Mouse (Mus musculus): ENCODE measurements around the gene Ttc34. TPM values are rescaled to one million over a fixed set of nuclear protein-coding genes. Genes with fewer than 3 reads are reported as not detected.

The Ttc34 gene
- polyA plus RNA-seq, 1 experiment from 2014 or later, result 0.58 TPM

GRCm38 (mm10) chr4:154852696-154853095 is 15.4 kb downstream of the Ttc34 start:
- Histone ChIP-seq H3K27me3 (ENCODE audit: control insufficient read depth, insufficient read depth, low read length) (peaks cover 22% of the 10 kb centered on the region), H3K4me2 (ENCODE audit: low read depth, low read length) (no peak overlapping the region), H3K9ac (replicated peaks; ENCODE audit: low read length) (no peak overlapping the region), H3K36me3 (replicated peaks; ENCODE audit: control insufficient read depth, insufficient read depth, low read depth, low read length) (no peaks in the 10 kb centered on the region), H3K4me3 (ENCODE audit: low read depth, low read length) (no peak overlapping the region), H3K4me1 (ENCODE audit: control insufficient read depth, insufficient read depth, low read length) (no peaks in the 10 kb centered on the region), H3K27ac (replicated peaks; ENCODE audit: low read depth, low read length) (no peak overlapping the region), H3K9me3 (replicated peaks; ENCODE audit: control insufficient read depth, low read length) (no peaks in the 10 kb centered on the region)
- DNase-seq (ENCODE audit: low spot score) (no peak), ATAC-seq (replicated peaks; ENCODE audit: insufficient number of reproducible peaks, low FRiP score, low TSS enrichment, low read depth) (no peak)
- WGBS, result 95% methylated on average over 1 of the region's 1 CpGs

GRCm38 (mm10) chr4:154853881-154854280 is 16.6 kb downstream of the Ttc34 start:
- Histone ChIP-seq H3K36me3 (replicated peaks; ENCODE audit: control insufficient read depth, insufficient read depth, low read depth, low read length) (no peaks in the 10 kb centered on the region), H3K4me3 (ENCODE audit: low read depth, low read length) (no peak overlapping the region), H3K4me1 (ENCODE audit: control insufficient read depth, insufficient read depth, low read length) (no peaks in the 10 kb centered on the region), H3K27ac (replicated peaks; ENCODE audit: low read depth, low read length) (no peak overlapping the region), H3K27me3 (ENCODE audit: control insufficient read depth, insufficient read depth, low read length) (peaks cover 22% of the 10 kb centered on the region), H3K9ac (replicated peaks; ENCODE audit: low read length) (no peak overlapping the region), H3K9me3 (replicated peaks; ENCODE audit: control insufficient read depth, low read length) (no peaks in the 10 kb centered on the region), H3K4me2 (ENCODE audit: low read depth, low read length) (no peak overlapping the region)
- DNase-seq (ENCODE audit: low spot score) (no peak), ATAC-seq (replicated peaks; ENCODE audit: insufficient number of reproducible peaks, low FRiP score, low TSS enrichment, low read depth) (no peak)
- 80% methylated on average over 4 of the region's 4 CpGs for whole genome bisulfite sequencing

- WGBS, result 58% methylated on average over 12 of the region's 12 CpGs
- no peak overlapping the region for H3K27ac ChIP-seq (replicated peaks; ENCODE audit: low read depth, low read length)
- peaks cover 22% of the 10 kb centered on the region for H3K27me3 ChIP-seq (ENCODE audit: control insufficient read depth, insufficient read depth, low read length)
- DNase-seq (ENCODE audit: low spot score) (no peak), ATAC-seq (replicated peaks; ENCODE audit: insufficient number of reproducible peaks, low FRiP score, low TSS enrichment, low read depth) (no peak)
- H3K4me3 ChIP-seq (ENCODE audit: low read depth, low read length), result no peak overlapping the region
- no peak overlapping the region for H3K4me2 ChIP-seq (ENCODE audit: low read depth, low read length)
- H3K9ac ChIP-seq (replicated peaks; ENCODE audit: low read length), result no peak overlapping the region
- no peaks in the 10 kb centered on the region for H3K36me3 ChIP-seq (replicated peaks; ENCODE audit: control insufficient read depth, insufficient read depth, low read depth, low read length)
- no peaks in the 10 kb centered on the region for H3K4me1 ChIP-seq (ENCODE audit: control insufficient read depth, insufficient read depth, low read length)
- H3K9me3 ChIP-seq (replicated peaks; ENCODE audit: control insufficient read depth, low read length), result no peaks in the 10 kb centered on the region
These were observed 17.6 kb downstream of the Ttc34 start for GRCm38 (mm10) chr4:154854676-154855345.

- Histone ChIP-seq H3K4me3 (ENCODE audit: low read depth, low read length) (peak overlapping the region; percentile 49), H3K9ac (replicated peaks; ENCODE audit: low read length) (peak overlapping the region; percentile 52), H3K27me3 (ENCODE audit: control insufficient read depth, insufficient read depth, low read length) (peaks cover 22% of the 10 kb centered on the region), H3K4me1 (ENCODE audit: control insufficient read depth, insufficient read depth, low read length) (no peaks in the 10 kb centered on the region), H3K27ac (replicated peaks; ENCODE audit: low read depth, low read length) (no peak overlapping the region), H3K9me3 (replicated peaks; ENCODE audit: control insufficient read depth, low read length) (no peaks in the 10 kb centered on the region), H3K4me2 (ENCODE audit: low read depth, low read length) (peak overlapping the region; percentile 95), H3K36me3 (replicated peaks; ENCODE audit: control insufficient read depth, insufficient read depth, low read depth, low read length) (no peaks in the 10 kb centered on the region)
- under 1% methylated on average over 98 of the region's 110 CpGs for WGBS
- ATAC-seq (replicated peaks; ENCODE audit: insufficient number of reproducible peaks, low FRiP score, low TSS enrichment, low read depth) (peak; percentile 90), DNase-seq (ENCODE audit: low spot score) (peak; percentile 91)
These were observed 18.6 kb downstream of the Ttc34 start for GRCm38 (mm10) chr4:154855721-154856479.

GRCm38 (mm10) chr4:154856480-154856837 is 19.2 kb downstream of the Ttc34 start:
- Histone ChIP-seq H3K36me3 (replicated peaks; ENCODE audit: control insufficient read depth, insufficient read depth, low read depth, low read length) (no peaks in the 10 kb centered on the region), H3K4me3 (ENCODE audit: low read depth, low read length) (peak overlapping the region; percentile 49), H3K9me3 (replicated peaks; ENCODE audit: control insufficient read depth, low read length) (no peaks in the 10 kb centered on the region), H3K27ac (replicated peaks; ENCODE audit: low read depth, low read length) (no peak overlapping the region), H3K27me3 (ENCODE audit: control insufficient read depth, insufficient read depth, low read length) (peaks cover 22% of the 10 kb centered on the region), H3K9ac (replicated peaks; ENCODE audit: low read length) (peak overlapping the region; percentile 52), H3K4me2 (ENCODE audit: low read depth, low read length) (peak overlapping the region; percentile 95), H3K4me1 (ENCODE audit: control insufficient read depth, insufficient read depth, low read length) (no peaks in the 10 kb centered on the region)
- ATAC-seq (replicated peaks; ENCODE audit: insufficient number of reproducible peaks, low FRiP score, low TSS enrichment, low read depth), result peak; percentile 16; the same call in 1 of the 2 replicates
- no peak for DNase-seq (ENCODE audit: low spot score)
- WGBS, result 18% methylated on average over 9 of the region's 9 CpGs

GRCm38 (mm10) chr4:154856882-154857281 is 19.6 kb downstream of the Ttc34 start:
- Histone ChIP-seq H3K4me3 (ENCODE audit: low read depth, low read length) (peak overlapping the region; percentile 49; the same call in 1 of the 2 replicates), H3K4me1 (ENCODE audit: control insufficient read depth, insufficient read depth, low read length) (no peaks in the 10 kb centered on the region), H3K27me3 (ENCODE audit: control insufficient read depth, insufficient read depth, low read length) (peaks cover 22% of the 10 kb centered on the region), H3K4me2 (ENCODE audit: low read depth, low read length) (no peak overlapping the region; the same call in 1 of the 2 replicates), H3K9ac (replicated peaks; ENCODE audit: low read length) (no peak overlapping the region), H3K9me3 (replicated peaks; ENCODE audit: control insufficient read depth, low read length) (no peaks in the 10 kb centered on the region), H3K27ac (replicated peaks; ENCODE audit: low read depth, low read length) (no peak overlapping the region), H3K36me3 (replicated peaks; ENCODE audit: control insufficient read depth, insufficient read depth, low read depth, low read length) (no peaks in the 10 kb centered on the region)
- DNase-seq (ENCODE audit: low spot score) (no peak), ATAC-seq (replicated peaks; ENCODE audit: insufficient number of reproducible peaks, low FRiP score, low TSS enrichment, low read depth) (no peak)
- WGBS, result 91% methylated on average over 7 of the region's 7 CpGs

GRCm38 (mm10) chr4:154857366-154858240 is 20.3 kb downstream of the Ttc34 start:
- no peak overlapping the region for H3K4me3 ChIP-seq (ENCODE audit: low read depth, low read length)
- 72% methylated on average over 10 of the region's 10 CpGs for WGBS
- ATAC-seq (replicated peaks; ENCODE audit: insufficient number of reproducible peaks, low FRiP score, low TSS enrichment, low read depth) (no peak), DNase-seq (ENCODE audit: low spot score) (no peak)
- H3K9me3 ChIP-seq (replicated peaks; ENCODE audit: control insufficient read depth, low read length), result no peaks in the 10 kb centered on the region
- H3K4me2 ChIP-seq (ENCODE audit: low read depth, low read length), result no peak overlapping the region
- H3K9ac ChIP-seq (replicated peaks; ENCODE audit: low read length), result no peak overlapping the region
- no peak overlapping the region for H3K27ac ChIP-seq (replicated peaks; ENCODE audit: low read depth, low read length)
- H3K4me1 ChIP-seq (ENCODE audit: control insufficient read depth, insufficient read depth, low read length), result no peaks in the 10 kb centered on the region
- H3K27me3 ChIP-seq (ENCODE audit: control insufficient read depth, insufficient read depth, low read length), result peaks cover 22% of the 10 kb centered on the region
- H3K36me3 ChIP-seq (replicated peaks; ENCODE audit: control insufficient read depth, insufficient read depth, low read depth, low read length), result no peaks in the 10 kb centered on the region
